Mouse (Mus musculus): Measurements from ENCODE around the gene Bbs10. TPM values are rescaled to one million over a fixed set of nuclear protein-coding genes. Genes with fewer than 3 reads are reported as not detected.

Gene Bbs10
- 2.9 and 3.6 TPM in 2 replicates for polyA plus RNA-seq (2021; fragmentation: Nextera tagmentation)
- long read RNA-seq, experiment 1, transcript Bbs10-201 (2 exons, 2,744 nt): major isoform, 7 of 8 reads
- long read RNA-seq, experiment 1, partial matches to known transcripts: 0 of 8 reads
- long read RNA-seq, experiment 1, other reads (novel, unspliced or antisense): 0 of 8 reads
- long read RNA-seq, experiment 2, transcript Bbs10-201 (2 exons, 2,744 nt): major isoform, 19 of 23 reads
- long read RNA-seq, experiment 2, partial matches to known transcripts: 0 of 23 reads
- long read RNA-seq, experiment 2, other reads (novel, unspliced or antisense): 1 of 23 reads

DNA sequence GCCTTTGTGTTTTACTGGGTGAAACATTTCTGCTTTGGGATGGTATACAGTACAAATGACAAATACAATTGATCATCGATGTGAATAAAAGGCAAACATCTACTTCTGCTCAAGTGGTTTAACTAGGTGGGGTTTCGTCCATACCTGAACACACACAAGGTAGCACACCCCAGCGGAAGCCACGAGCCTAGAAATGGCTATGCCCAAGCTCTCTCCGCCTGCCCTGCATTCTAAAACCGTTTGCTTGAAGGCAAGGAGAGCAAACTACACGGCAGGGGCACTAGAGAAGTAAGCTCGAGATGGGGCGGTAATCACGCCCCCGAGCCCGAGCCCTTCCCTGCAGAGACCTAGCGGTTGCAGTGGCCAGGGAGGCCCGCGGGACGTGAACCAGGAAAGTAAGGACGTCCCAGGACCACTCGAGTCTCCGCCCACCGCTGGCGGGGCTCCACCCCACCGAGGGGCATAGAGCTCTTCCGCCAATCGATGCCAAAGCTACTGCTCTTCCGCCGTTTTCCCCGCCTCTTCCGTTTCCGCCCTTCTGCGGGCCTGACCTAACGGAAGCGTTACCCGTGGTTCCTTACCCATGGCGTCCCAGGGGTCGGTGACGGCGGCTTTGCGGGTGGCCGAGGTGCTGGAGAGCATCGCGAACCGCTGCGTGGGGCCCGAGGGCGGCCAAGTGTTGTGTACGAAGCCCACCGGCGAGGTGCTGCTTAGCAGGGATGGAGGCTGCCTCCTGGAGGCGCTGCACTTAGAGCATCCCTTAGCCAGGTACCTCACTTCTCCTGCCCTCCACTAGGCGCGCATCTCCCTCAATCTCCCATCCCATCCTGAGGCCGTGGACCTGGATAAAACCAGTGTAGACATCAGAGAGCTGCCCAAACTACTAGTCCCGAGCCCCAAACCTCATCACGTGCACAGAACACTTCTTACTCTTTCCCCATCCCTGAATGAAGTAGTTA lies at the start of gene Bbs10:
Gene Bbs10 (plus strand): TSS at position 540 of the 959 bp plus-strand sequence.

Other genes starting within 250 kb of the Bbs10 start
- 6.4 and 8.2 TPM in 2 replicates for gene Osbpl8, start 133.9 kb upstream of the Bbs10 start, polyA plus RNA-seq (2021; fragmentation: Nextera tagmentation)
- 185 and 202 TPM in 2 replicates for gene Nap1l1, start 174.5 kb downstream of the Bbs10 start, polyA plus RNA-seq (2021; fragmentation: Nextera tagmentation)
- 4.4 and 4.7 TPM in 2 replicates for gene Phlda1, start 207.6 kb downstream of the Bbs10 start, polyA plus RNA-seq (2021; fragmentation: Nextera tagmentation)